8 mouse cellular contexts compared by ENCODE assay signal in genomic region chr13:71962661-71963355, GRCm38 (mm10). TPM values are rescaled to one million over a fixed set of nuclear protein-coding genes. Genes with fewer than 3 reads are reported as not detected.
DNase-seq lines count a peak whose midpoint lies in the region; ATAC-seq and TF ChIP-seq lines count a peak whose summit lies in the region.

No protein-coding gene starts in this region.

- no peak for TF ChIP-seq POLR2A in liver, adult 2 months (IDR thresholded peaks at IDR 0.05; ENCODE audit: extremely low read depth, insufficient read depth, low read length)

- TF ChIP-seq CTCF in liver, adult 2 months (IDR thresholded peaks at IDR 0.05; ENCODE audit: low read depth, low read length), result no peak

- H3K79me2 ChIP-seq in liver, adult 2 months (ENCODE audit: control insufficient read depth, insufficient read depth, low read length), result no peaks in the 10 kb centered on the region

- peak overlapping the region; percentile 24; the same call in 1 of the 2 replicates for H3K4me3 ChIP-seq in liver, adult 2 months (ENCODE audit: insufficient read depth, low read depth, low read length)
- H3K4me3 ChIP-seq in forebrain, embryonic 11.5 days (ENCODE audit: low read depth, low read length), result peak overlapping the region; percentile 41
- H3K4me3 ChIP-seq in intestine, embryonic 16.5 days (ENCODE audit: low read length), result peak overlapping the region; percentile 43
- peak overlapping the region; percentile 77 for H3K4me3 ChIP-seq in neural tube, embryonic 11.5 days (ENCODE audit: low read depth, low read length)

- intact Hi-C loops in left cerebral cortex, postnatal 36 days (cut with DNase I), result loop anchor here (5.0 kb wide), 3 partner anchors 334 to 1299 kb away; partner anchors contain the start of gene Irx4
- intact Hi-C loops in gastrocnemius, postnatal 14 days (cut with DNase I; ENCODE audit: low total_unique reads), result no loop called here

- H3K27me3 ChIP-seq in liver, adult 2 months (ENCODE audit: control insufficient read depth, insufficient read depth, low read length), result peaks cover 35% of the 10 kb centered on the region
- peaks cover 91% of the 10 kb centered on the region for H3K27me3 ChIP-seq in forebrain, embryonic 11.5 days (ENCODE audit: control insufficient read depth, insufficient read depth, low read length)
- peaks cover 96% of the 10 kb centered on the region for H3K27me3 ChIP-seq in intestine, embryonic 16.5 days (replicated peaks; ENCODE audit: control insufficient read depth, insufficient read depth, low read length)
- peaks cover 81% of the 10 kb centered on the region for H3K27me3 ChIP-seq in neural tube, embryonic 11.5 days (ENCODE audit: control insufficient read depth, insufficient read depth, low read length)

- no peaks in the 10 kb centered on the region for H3K36me3 ChIP-seq in liver, adult 2 months (ENCODE audit: control insufficient read depth, insufficient read depth, low read length)
- H3K36me3 ChIP-seq in forebrain, embryonic 11.5 days (ENCODE audit: control insufficient read depth, insufficient read depth, low read length), result no peaks in the 10 kb centered on the region
- no peaks in the 10 kb centered on the region for H3K36me3 ChIP-seq in intestine, embryonic 16.5 days (ENCODE audit: control insufficient read depth, insufficient read depth, low read length)
- H3K36me3 ChIP-seq in neural tube, embryonic 11.5 days (ENCODE audit: control insufficient read depth, insufficient read depth, low read length), result no peaks in the 10 kb centered on the region

- H3K4me1 ChIP-seq in liver, adult 2 months (ENCODE audit: control insufficient read depth, insufficient read depth, low read length), result peaks cover 2% of the 10 kb centered on the region; the same call in 1 of the 2 replicates
- peaks cover 13% of the 10 kb centered on the region for H3K4me1 ChIP-seq in forebrain, embryonic 11.5 days (replicated peaks; ENCODE audit: control insufficient read depth, insufficient read depth, low read length)
- H3K4me1 ChIP-seq in intestine, embryonic 16.5 days (ENCODE audit: control insufficient read depth, insufficient read depth, low read length), result peaks cover 23% of the 10 kb centered on the region
- peaks cover 19% of the 10 kb centered on the region for H3K4me1 ChIP-seq in neural tube, embryonic 11.5 days (ENCODE audit: control insufficient read depth, insufficient read depth, low read length)

- WGBS in liver, adult 2 months, result 2% methylated on average over 55 of the region's 55 CpGs
- 0% methylated on average over 54 of the region's 55 CpGs for WGBS in forebrain, embryonic 11.5 days
- under 1% methylated on average over 55 of the region's 55 CpGs for WGBS in intestine, embryonic 16.5 days
- under 1% methylated on average over 55 of the region's 55 CpGs for WGBS in neural tube, embryonic 11.5 days

- no peak overlapping the region for H3K27ac ChIP-seq in liver, adult 2 months (replicated peaks; ENCODE audit: insufficient read depth, low read depth, low read length)
- H3K27ac ChIP-seq in forebrain, embryonic 11.5 days (ENCODE audit: low read depth, low read length), result no peak overlapping the region
- H3K27ac ChIP-seq in intestine, embryonic 16.5 days (ENCODE audit: low read length), result no peak overlapping the region
- H3K27ac ChIP-seq in neural tube, embryonic 11.5 days (ENCODE audit: low read depth, low read length), result peak overlapping the region; percentile 60

- peak; percentile 31; the same call in 1 of the 2 replicates for ATAC-seq in forebrain, embryonic 11.5 days (replicated peaks; ENCODE audit: low FRiP score)
- ATAC-seq in intestine, embryonic 16.5 days, result peak; percentile 54
- ATAC-seq in neural tube, embryonic 11.5 days (ENCODE audit: insufficient read depth, low FRiP score, low TSS enrichment), result peak; percentile 28

- H3K9me3 ChIP-seq in forebrain, embryonic 11.5 days (ENCODE audit: control insufficient read depth, low read length), result no peaks in the 10 kb centered on the region
- H3K9me3 ChIP-seq in intestine, embryonic 16.5 days (ENCODE audit: control insufficient read depth, low read length), result no peaks in the 10 kb centered on the region
- H3K9me3 ChIP-seq in neural tube, embryonic 11.5 days (ENCODE audit: control insufficient read depth, low read length), result no peaks in the 10 kb centered on the region

- H3K9ac ChIP-seq in liver, adult 2 months (ENCODE audit: low read depth, low read length), result no peak overlapping the region; the same call in 1 of the 2 replicates
- peak overlapping the region; percentile 37 for H3K9ac ChIP-seq in forebrain, embryonic 11.5 days (ENCODE audit: low read length)
- no peak overlapping the region for H3K9ac ChIP-seq in intestine, embryonic 16.5 days (ENCODE audit: low read depth, low read length)
- peak overlapping the region; percentile 81 for H3K9ac ChIP-seq in neural tube, embryonic 11.5 days (ENCODE audit: low read length)

- peak overlapping the region; percentile 78 for H3K4me2 ChIP-seq in forebrain, embryonic 11.5 days (ENCODE audit: low read depth, low read length, severe bottlenecking)
- peak overlapping the region; percentile 66 for H3K4me2 ChIP-seq in intestine, embryonic 16.5 days (ENCODE audit: low read depth, low read length)
- H3K4me2 ChIP-seq in neural tube, embryonic 11.5 days (ENCODE audit: low read depth), result peak overlapping the region; percentile 79

- DNase-seq in liver, adult 2 months (ENCODE audit: extremely low read depth, low read depth, low spot score), result no peak
- DNase-seq in liver, result no peak
- DNase-seq in forebrain, embryonic 11.5 days (ENCODE audit: low spot score), result peak; percentile 76
- peak; percentile 65 for DNase-seq in neural tube, embryonic 11.5 days (ENCODE audit: low spot score)
- no peak for DNase-seq in left cerebral cortex, postnatal 36 days (ENCODE audit: low spot score in 2 of 2)
- DNase-seq in gastrocnemius, postnatal 14 days, result no peak
- no peak for DNase-seq in adrenal gland, postnatal 36 days

RNA-seq across cellular contexts. Expression of gene Irx1, which starts 0.7 kb away (rescaled TPM):
- total RNA-seq in liver, adult 2 months (2014; rRNA removed), result 0.18 and 0.40 TPM in 2 replicates
- 0.29 and 0.47 TPM in 2 replicates for polyA plus RNA-seq in liver, adult 2 months (2012; rRNA removed)
- polyA plus RNA-seq in forebrain, embryonic 11.5 days (2014; fragmentation: Nextera tagmentation; extraction: Ambion mirVana), result 0.45 and 0.68 TPM in 2 replicates
- polyA plus RNA-seq in intestine, embryonic 16.5 days (2015; fragmentation: Nextera tagmentation; extraction: Ambion mirVana), result not detected in 2 replicates
- polyA plus RNA-seq in neural tube, embryonic 11.5 days (2014; fragmentation: Nextera tagmentation; extraction: Ambion mirVana), result 1.9 and 2.4 TPM in 2 replicates
- total RNA-seq in left cerebral cortex, postnatal 36 days (2021), result under 1 TPM; 0.52 to 0.95 TPM
- total RNA-seq in gastrocnemius, postnatal 14 days (2021), result under 1 TPM in 1 of 2 experiments, not detected in 1; 0.18 TPM
- not detected for total RNA-seq in adrenal gland, postnatal 36 days (2021)

Comparison
In these comparisons a context has a peak if more than half of its experiments do, and no peak if none do; other contexts are left out.
1. DNase-seq: peak in forebrain, embryonic 11.5 days (single experiment) and neural tube, embryonic 11.5 days (single experiment); none in liver, adult 2 months (single experiment), liver (single experiment), left cerebral cortex, postnatal 36 days (0 of 2), gastrocnemius, postnatal 14 days (single experiment) and adrenal gland, postnatal 36 days (0 of 2).
2. H3K4me3 ChIP-seq: peak in every context shown above with its lines; median percentile 77 in neural tube, embryonic 11.5 days; 43 in intestine, embryonic 16.5 days; 41 in forebrain, embryonic 11.5 days; 24 in liver, adult 2 months.
3. H3K9ac ChIP-seq: peak in forebrain, embryonic 11.5 days (single experiment) and neural tube, embryonic 11.5 days (single experiment); none in liver, adult 2 months (single experiment) and intestine, embryonic 16.5 days (single experiment).
4. Peak in every context shown above with its lines, with median percentiles within 50 percentile points of each other: ATAC-seq and H3K4me2 ChIP-seq.